Mouse (Mus musculus) E14TG2a.4 (cell line): ENCODE measurements around the gene Tmc8.

Experiments
- CTCF ChIP-seq: conservative IDR thresholded peaks from 2 replicates; pipeline ENCODE4 v1.5.1; 2014; ENCODE audit warnings: low read length
- NANOG ChIP-seq: IDR thresholded peaks from 2 replicates; pipeline ENCODE4 v1.6.1; 2014; ENCODE audit warnings: borderline replicate concordance, low read length, mixed read lengths
- POU5F1 ChIP-seq: IDR thresholded peaks from 2 replicates; pipeline ENCODE4 v1.6.1; 2014; ENCODE audit warnings: low read length, borderline replicate concordance

DNA sequence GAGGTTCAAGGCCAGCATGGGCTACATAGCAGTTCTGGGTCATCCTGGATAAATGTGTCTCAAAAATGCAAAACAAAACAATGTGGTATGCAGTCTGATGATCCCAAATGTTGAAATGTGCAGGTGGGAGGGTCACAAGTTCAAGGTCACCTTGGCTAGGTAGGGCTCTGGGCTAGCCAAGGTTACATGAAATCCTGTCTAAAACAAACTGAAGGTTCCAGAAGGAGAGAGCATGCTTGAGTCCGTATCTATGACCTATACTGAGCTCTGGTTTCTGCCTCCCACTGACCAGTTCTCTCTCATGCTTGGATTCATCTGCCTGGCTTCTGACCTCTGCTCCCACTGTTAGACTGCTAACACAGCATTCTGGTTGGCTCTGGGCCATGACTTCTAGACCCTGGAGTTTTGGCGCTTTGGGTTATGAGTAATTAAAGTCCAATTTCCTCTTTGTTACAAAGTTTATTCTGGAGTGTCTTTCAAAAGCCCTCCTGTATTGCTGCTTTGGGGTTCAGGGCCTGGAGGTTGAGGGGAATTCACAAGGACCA is 47.9 kb downstream of the Tmc8 start:
- no peak for TF ChIP-seq CTCF
- TF ChIP-seq NANOG = no peak
- TF ChIP-seq POU5F1 = no peak
